Mouse (Mus musculus) lung, embryonic 16.5 days (tissue): ENCODE results near the gene Hs1bp3. TPM values are rescaled to one million over a fixed set of nuclear protein-coding genes. Genes with fewer than 3 reads are reported as not detected.

ENCODE experiments used
- ATAC-seq: fragments of 200-750 bp; cut with Nextera tagmentation; 2 replicates; pipeline ENCODE4 v1.8.0; 2017; ENCODE audit warnings: low read depth, mild to moderate bottlenecking, moderate library complexity
- H3K27ac ChIP-seq: fragments of 300-500 bp; sonication (generic); 2 replicates; pipeline ENCODE4 v1.5.1; 2014; ENCODE audit warnings: mild to moderate bottlenecking, control low read depth, low read length
- H3K27me3 ChIP-seq: fragments of 300-500 bp; sonication (generic); 2 replicates; pipeline ENCODE4 v1.6.1; 2014; ENCODE audit warnings: low read depth, low read length, mixed read lengths; ENCODE audit not compliant: control insufficient read depth, insufficient read depth
- H3K36me3 ChIP-seq: fragments of 300-500 bp; sonication (generic); 2 replicates; pipeline ENCODE4 v1.6.1; 2014; ENCODE audit warnings: low read length; ENCODE audit not compliant: control insufficient read depth, insufficient read depth
- H3K4me1 ChIP-seq: fragments of 300-500 bp; sonication (generic); replicated peaks from 2 replicates; pipeline ENCODE4 v1.6.1; 2014; ENCODE audit warnings: low read length, mixed read lengths; ENCODE audit not compliant: control insufficient read depth, insufficient read depth
- H3K4me2 ChIP-seq: fragments of 300-500 bp; sonication (generic); 2 replicates; pipeline ENCODE4 v1.6.1; 2014; ENCODE audit warnings: low read depth, low read length, control low read depth
- H3K4me3 ChIP-seq: fragments of 300-500 bp; sonication (generic); 2 replicates; pipeline ENCODE4 v1.5.1; 2014; ENCODE audit warnings: mild to moderate bottlenecking, low read length, control low read depth
- H3K9ac ChIP-seq: fragments of 300-500 bp; sonication (generic); 2 replicates; pipeline ENCODE4 v1.6.1; 2014; ENCODE audit warnings: low read length, control low read depth
- H3K9me3 ChIP-seq: fragments of 300-500 bp; sonication (generic); 2 replicates; pipeline ENCODE4 v1.6.1; 2016; ENCODE audit warnings: low read length; ENCODE audit not compliant: control insufficient read depth
- WGBS: fragments of 180-500 bp; shearing (Covaris S2); extraction: QIAGEN DNeasy Blood & Tissue Kit; methylation state at CpG from one replicate; pipeline ENCODE4 v1.1.7; 2014; 5-methylcytosine and 5-hydroxymethylcytosine counted together
- polyA plus RNA-seq: library from polyadenylated mRNA; unstranded; fragments of >200 nt; fragmentation: Nextera tagmentation; extraction: Ambion mirVana; gene quantifications from 2 replicates; pipeline ENCODE4 v1.2.1, GENCODE M21; 2015

Hs1bp3 gene
- polyA plus RNA-seq, result 16.4 and 16.9 TPM in 2 replicates

DNA sequence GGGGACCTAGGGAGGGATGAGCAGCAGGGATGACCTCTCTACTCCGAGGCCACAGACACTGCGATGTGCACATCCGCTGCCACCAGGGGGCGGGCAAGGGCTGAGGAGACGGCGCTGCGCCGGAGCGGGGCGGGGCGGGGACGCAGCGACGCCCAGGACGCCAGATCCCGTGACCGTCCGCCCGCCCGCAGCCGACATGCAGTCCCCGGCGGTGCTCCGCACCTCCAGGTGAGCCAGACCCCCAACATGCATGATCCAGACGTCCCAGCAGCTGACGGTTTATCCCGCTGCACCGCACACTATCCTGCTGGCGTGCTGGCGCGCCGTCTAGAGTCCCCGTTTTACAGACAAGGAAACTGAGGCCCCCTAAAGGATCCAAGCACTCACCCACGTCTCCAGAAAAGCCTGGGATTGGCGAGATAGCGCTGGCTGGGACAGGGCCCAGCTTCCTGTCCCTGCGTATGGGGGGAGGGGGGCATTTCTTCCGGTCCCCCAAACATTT lies at the start of gene Hs1bp3:
TSS of gene Hs1bp3 (plus strand) at position 163 of the 502 bp plus-strand sequence.
- H3K4me1 ChIP-seq, result peaks cover 6% of the 10 kb centered on the region
- under 1% methylated on average over 34 of the region's 38 CpGs for WGBS

DNA sequence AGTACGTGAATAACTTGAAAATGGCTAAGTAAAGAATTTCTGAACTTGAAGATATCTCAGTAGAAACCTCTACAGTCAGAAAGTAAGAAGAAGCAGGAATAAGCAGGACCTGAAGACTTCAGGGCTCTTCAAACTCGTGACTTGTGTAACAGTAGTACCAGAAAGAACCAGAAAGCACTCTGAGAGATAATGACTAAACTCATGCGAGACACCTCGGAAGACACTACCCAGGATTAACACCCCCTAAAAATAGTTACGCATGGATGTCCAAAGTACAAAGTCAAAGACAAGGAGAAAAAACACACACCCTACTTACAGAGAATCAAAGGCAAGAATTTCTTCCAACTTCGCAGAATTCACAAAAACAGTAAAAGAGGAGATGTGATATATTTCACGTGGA lies 46.9 kb upstream of the Hs1bp3 start:
- H3K9ac ChIP-seq, result no peak overlapping the region
- H3K27me3 ChIP-seq, result no peaks in the 10 kb centered on the region
- no peak overlapping the region for H3K4me2 ChIP-seq
- peaks cover 2% of the 10 kb centered on the region; the same call in 1 of the 2 replicates for H3K4me1 ChIP-seq
- H3K27ac ChIP-seq, result no peak overlapping the region
- H3K4me3 ChIP-seq, result no peak overlapping the region
- no peak for ATAC-seq
- 75% methylated on average over 7 of the region's 7 CpGs for WGBS
- H3K9me3 ChIP-seq, result no peaks in the 10 kb centered on the region
- H3K36me3 ChIP-seq, result no peaks in the 10 kb centered on the region; the same call in 1 of the 2 replicates

More for the DNA sequence above, at the start of gene Hs1bp3:
- no peaks in the 10 kb centered on the region; the same call in 1 of the 2 replicates for H3K36me3 ChIP-seq
- 0 out of 2 replicates have a peak within 1 kb of the TSS, but pooled peaks have one; percentile 10 for H3K27ac ChIP-seq
- H3K27me3 ChIP-seq, result peaks cover 12% of the 10 kb centered on the region
- no peaks in the 10 kb centered on the region for H3K9me3 ChIP-seq
- ATAC-seq, result peak; percentile 89
- H3K9ac ChIP-seq, result peak within 1 kb of the TSS; percentile 86
- peak within 1 kb of the TSS; percentile 79 for H3K4me3 ChIP-seq
- peak within 1 kb of the TSS; percentile 93 for H3K4me2 ChIP-seq

DNA sequence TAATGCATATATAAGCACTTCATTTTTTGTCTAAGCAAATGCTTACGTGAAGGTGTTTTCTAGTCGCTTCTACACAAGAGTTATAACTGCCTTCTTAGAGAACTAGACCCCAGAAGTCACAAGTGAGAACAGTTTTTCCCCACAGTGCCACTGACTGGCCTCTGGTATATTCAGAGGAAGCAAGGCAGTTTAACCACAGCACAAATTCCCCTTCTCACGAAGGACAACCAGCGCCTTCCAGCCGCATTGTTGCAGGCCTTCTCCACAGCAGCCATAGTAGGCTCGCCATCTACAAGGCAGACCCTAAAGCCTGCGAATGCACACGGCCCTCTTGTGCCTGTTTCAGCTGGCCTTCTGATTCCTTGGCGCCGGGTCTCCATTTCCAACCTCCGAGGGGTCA lies 43.6 kb upstream of the Hs1bp3 start:
- no peaks in the 10 kb centered on the region; the same call in 1 of the 2 replicates for H3K36me3 ChIP-seq
- H3K9ac ChIP-seq, result no peak overlapping the region
- H3K4me3 ChIP-seq, result no peak overlapping the region
- no peaks in the 10 kb centered on the region for H3K9me3 ChIP-seq
- no peak overlapping the region for H3K4me2 ChIP-seq
- H3K4me1 ChIP-seq, result peaks cover 2% of the 10 kb centered on the region; the same call in 1 of the 2 replicates
- no peaks in the 10 kb centered on the region for H3K27me3 ChIP-seq
- H3K27ac ChIP-seq, result no peak overlapping the region
- no peak for ATAC-seq
- WGBS, result 89% methylated on average over 11 of the region's 11 CpGs

DNA sequence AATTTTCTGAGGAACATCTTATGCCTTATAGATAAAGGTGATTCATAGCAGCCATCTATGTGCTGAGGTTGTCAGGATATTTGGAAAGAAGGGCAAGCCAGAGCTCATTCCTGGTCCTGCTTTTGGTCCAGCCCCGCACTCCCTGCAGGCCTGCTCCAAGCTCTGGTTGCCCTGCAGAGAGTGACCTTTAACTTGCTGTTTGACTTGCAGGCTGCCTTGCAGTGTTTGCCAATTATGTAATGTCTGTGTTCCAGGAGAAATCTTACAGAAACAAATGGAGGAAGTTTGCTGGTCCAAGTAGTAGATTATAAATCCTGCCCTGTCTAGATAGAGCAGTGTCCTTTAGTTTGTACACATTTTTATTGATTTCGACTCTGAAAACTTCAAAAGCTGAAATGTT lies 41.8 kb upstream of the Hs1bp3 start:
- ATAC-seq, result no peak
- Histone ChIP-seq H3K9me3 (no peaks in the 10 kb centered on the region), H3K4me2 (no peak overlapping the region), H3K4me1 (peaks cover 2% of the 10 kb centered on the region; the same call in 1 of the 2 replicates), H3K4me3 (no peak overlapping the region), H3K9ac (no peak overlapping the region), H3K36me3 (no peaks in the 10 kb centered on the region; the same call in 1 of the 2 replicates), H3K27me3 (no peaks in the 10 kb centered on the region), H3K27ac (no peak overlapping the region)
- WGBS, result 55% methylated on average over 2 of the region's 2 CpGs

DNA sequence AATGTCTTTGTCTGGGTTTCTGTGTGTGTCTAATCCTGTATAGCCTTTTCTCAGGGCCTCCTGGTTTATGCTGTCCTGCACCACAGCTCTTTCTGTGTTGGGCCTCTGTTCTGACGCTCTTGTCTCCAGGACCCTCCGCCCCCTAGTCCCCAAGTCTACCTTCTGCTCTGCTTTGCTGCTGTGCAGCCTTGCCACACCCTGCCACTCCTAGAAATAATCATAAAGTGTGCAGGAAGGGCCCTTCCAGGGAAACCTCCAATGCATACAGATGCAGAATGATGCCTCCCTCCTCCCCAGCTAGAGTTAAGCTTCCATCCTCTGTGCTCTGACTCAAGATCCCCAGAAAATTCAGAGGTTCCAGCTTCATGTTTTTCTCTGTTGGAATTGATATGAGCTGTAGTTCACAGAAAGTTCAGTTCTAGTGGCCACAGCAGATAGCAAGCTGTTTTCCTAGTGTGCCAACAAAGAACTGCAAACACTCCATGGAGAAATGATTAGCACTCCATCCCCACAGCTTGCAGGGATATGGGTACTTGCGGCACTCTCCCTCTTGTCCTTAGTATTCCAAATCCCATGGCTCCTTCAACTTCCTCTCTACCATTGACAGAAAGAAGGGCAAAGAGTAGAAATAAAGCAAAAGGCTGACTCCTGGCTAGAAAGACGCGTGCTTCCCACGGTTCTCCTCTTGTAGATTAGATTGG lies 39.6 kb upstream of the Hs1bp3 start:
- no peak overlapping the region for H3K9ac ChIP-seq
- no peaks in the 10 kb centered on the region for H3K27me3 ChIP-seq
- no peak overlapping the region for H3K4me2 ChIP-seq
- no peak overlapping the region for H3K4me3 ChIP-seq
- no peaks in the 10 kb centered on the region for H3K4me1 ChIP-seq
- no peak overlapping the region for H3K27ac ChIP-seq
- WGBS, result 80% methylated on average over 6 of the region's 6 CpGs
- H3K9me3 ChIP-seq, result no peaks in the 10 kb centered on the region
- H3K36me3 ChIP-seq, result no peaks in the 10 kb centered on the region
- no peak for ATAC-seq

DNA sequence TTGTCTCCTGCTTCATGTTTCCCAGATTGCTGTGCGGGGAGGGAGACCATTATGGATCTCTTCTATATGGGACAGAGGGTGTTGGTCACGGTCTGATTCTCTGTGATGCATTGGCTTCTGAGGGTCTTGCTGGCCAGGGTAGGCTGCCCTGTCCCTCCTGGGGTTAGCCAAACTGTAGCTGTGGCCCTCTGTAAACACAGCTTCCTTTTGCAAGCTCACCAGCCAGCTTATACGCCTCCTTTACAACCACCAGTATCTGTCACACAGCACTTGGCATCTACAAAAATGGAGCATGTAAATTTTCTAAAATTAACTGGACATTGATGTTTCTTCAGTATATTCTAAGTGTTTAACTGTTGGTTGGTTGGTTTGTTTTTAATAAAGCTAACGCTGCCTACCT lies 37.8 kb upstream of the Hs1bp3 start:
- no peaks in the 10 kb centered on the region; the same call in 1 of the 2 replicates for H3K36me3 ChIP-seq
- no peak overlapping the region for H3K27ac ChIP-seq
- no peak overlapping the region for H3K9ac ChIP-seq
- no peaks in the 10 kb centered on the region for H3K27me3 ChIP-seq
- H3K4me2 ChIP-seq, result no peak overlapping the region
- no peaks in the 10 kb centered on the region for H3K9me3 ChIP-seq
- H3K4me1 ChIP-seq, result no peaks in the 10 kb centered on the region
- ATAC-seq, result no peak
- H3K4me3 ChIP-seq, result no peak overlapping the region
- WGBS, result 88% methylated on average over 4 of the region's 4 CpGs

DNA sequence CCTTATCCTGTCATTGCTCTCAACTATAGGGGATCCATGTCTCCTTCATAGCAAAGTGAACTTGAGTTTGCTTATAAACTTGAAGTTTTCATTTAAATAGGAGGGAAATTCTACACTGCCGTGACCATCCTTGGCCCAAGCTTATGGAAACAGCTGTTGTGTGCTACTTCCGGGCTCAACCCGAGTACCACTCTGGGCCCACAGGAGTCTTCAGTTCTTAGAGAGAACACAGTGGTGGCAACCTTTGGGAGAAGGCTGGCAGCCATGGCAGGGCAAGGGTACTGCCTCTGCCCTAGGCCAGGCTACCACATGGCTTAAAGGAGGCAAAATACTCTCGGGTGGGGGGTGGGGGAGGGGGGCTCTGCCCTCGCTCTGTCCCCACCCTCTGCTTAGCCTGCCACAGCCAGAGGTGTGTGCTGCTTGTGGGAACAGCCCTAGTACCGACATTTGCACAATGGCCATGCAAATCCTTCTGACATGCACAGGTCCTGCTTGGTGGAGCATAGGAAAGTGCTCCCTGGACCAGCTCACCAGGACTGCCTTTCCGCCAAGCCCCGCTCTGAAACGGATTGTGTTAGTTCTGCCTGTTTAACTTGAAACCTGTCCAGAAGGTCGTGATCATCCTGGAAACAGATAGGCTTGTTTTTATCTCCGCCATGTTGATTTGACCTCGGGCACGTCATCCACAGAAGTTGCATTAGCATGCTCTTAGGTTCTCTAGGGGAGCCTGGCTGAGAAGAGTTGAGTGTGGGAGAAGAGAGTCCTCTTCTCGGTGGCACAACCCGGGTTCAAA lies 31.8 kb upstream of the Hs1bp3 start:
- H3K27ac ChIP-seq, result no peak overlapping the region
- no peak overlapping the region for H3K9ac ChIP-seq
- no peak for ATAC-seq
- no peaks in the 10 kb centered on the region for H3K4me1 ChIP-seq
- H3K36me3 ChIP-seq, result no peaks in the 10 kb centered on the region; the same call in 1 of the 2 replicates
- no peaks in the 10 kb centered on the region for H3K9me3 ChIP-seq
- 80% methylated on average over 15 of the region's 15 CpGs for WGBS
- no peak overlapping the region for H3K4me3 ChIP-seq
- H3K4me2 ChIP-seq, result no peak overlapping the region
- no peaks in the 10 kb centered on the region for H3K27me3 ChIP-seq

DNA sequence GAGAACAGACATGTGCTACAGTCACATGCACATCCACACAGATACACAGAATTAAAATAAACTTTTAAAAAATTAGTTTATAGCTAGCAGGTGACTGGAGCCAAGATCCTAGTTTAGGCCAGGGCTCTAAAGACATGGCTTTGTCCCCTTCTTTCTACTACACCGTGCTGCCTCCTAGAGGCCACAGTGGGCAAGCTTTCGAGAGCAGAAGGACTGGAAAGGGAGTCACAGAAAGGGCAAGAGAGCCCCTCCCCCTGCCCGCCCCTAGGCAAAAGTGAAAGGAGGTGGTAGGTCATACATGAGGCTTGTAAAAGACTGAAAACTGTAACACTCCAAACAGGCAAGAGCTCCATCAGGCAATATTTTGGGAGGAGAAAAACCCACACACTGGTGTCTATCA lies 25.3 kb upstream of the Hs1bp3 start:
- no peaks in the 10 kb centered on the region for H3K4me1 ChIP-seq
- no peaks in the 10 kb centered on the region for H3K27me3 ChIP-seq
- 67% methylated on average over 3 of the region's 3 CpGs for WGBS
- no peak overlapping the region for H3K27ac ChIP-seq
- no peaks in the 10 kb centered on the region for H3K36me3 ChIP-seq
- no peaks in the 10 kb centered on the region for H3K9me3 ChIP-seq
- no peak overlapping the region for H3K4me3 ChIP-seq
- H3K9ac ChIP-seq, result no peak overlapping the region
- no peak overlapping the region for H3K4me2 ChIP-seq
- no peak for ATAC-seq

DNA sequence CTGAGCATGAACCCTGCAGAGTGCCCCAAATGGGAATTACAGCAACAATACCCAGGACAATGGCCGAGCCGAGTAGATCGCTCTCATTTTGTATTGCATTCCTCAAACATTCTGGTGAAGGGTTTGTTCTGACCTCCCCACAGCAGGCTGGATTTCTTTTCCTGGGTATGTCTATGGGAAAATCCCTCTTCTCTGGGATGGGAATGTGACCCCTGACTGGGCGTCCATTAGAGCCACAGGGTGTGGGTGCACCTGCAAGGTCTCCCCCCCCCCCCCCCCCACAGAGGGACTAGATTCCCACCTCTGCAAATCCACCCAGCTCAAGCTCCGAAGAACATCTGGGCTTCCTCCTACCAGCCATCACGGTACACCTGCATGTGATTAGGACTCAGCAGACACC lies 24.1 kb upstream of the Hs1bp3 start:
- H3K27ac ChIP-seq, result no peak overlapping the region
- no peak overlapping the region for H3K4me3 ChIP-seq
- H3K4me2 ChIP-seq, result no peak overlapping the region
- WGBS, result 80% methylated on average over 6 of the region's 6 CpGs
- no peaks in the 10 kb centered on the region for H3K36me3 ChIP-seq
- H3K27me3 ChIP-seq, result no peaks in the 10 kb centered on the region
- H3K9me3 ChIP-seq, result no peaks in the 10 kb centered on the region
- no peaks in the 10 kb centered on the region for H3K4me1 ChIP-seq
- no peak overlapping the region for H3K9ac ChIP-seq
- no peak for ATAC-seq
